Mouse (Mus musculus): ENCODE data around the gene Mypop.

DNA sequence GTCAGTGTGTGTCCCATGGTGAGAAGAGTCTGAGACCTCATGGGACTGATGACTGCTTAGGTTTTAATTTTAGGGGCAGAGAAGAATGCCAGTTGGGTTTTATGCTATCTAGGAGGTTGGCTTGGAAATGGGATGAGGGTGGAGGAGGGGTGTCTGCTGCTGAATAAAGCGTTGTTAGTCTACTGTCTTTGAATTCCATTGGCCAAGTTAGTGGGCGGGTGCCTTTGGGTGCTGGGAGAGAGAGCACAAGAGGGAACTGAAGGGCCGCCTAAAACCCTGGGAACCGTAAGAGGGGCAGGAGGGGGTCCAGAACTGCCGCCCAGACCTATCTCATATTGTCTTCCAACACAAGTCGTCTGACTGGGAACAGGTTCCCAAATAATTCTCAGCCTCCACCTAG lies 2.3 kb upstream of the Mypop start:
- TF ChIP-seq POLR2A (IDR thresholded peaks at IDR 0.05; ENCODE audit: low read depth, low read length), result no peak
- TF ChIP-seq CTCF (IDR thresholded peaks at IDR 0.05; ENCODE audit: extremely low read depth, insufficient read depth, insufficient read length, insufficient replicate concordance), result no peak

Data from spleen, adult 2 months (tissue).